Mouse (Mus musculus): Measurements from ENCODE around the gene Fgfr2.

- TF ChIP-seq POLR2A (IDR thresholded peaks at IDR 0.05; ENCODE audit: low read depth, low read length) (no peak), CTCF (IDR thresholded peaks at IDR 0.05; ENCODE audit: extremely low read depth, insufficient read length, insufficient replicate concordance, low read depth, low read length) (no peak)
Measured at GRCm38 (mm10) chr7:132888052-132888451, 235.1 kb downstream of the Fgfr2 start.

Measured in small intestine, adult 2 months (tissue).